Mouse (Mus musculus): ENCODE measurements at regions not wholly inside any gene's neighbourhood (a gene's known extent, or its start where the extent isn't known, plus 50 kb on each side); places are given as distances from the start of the nearest gene placed in this dataset.

DNA sequence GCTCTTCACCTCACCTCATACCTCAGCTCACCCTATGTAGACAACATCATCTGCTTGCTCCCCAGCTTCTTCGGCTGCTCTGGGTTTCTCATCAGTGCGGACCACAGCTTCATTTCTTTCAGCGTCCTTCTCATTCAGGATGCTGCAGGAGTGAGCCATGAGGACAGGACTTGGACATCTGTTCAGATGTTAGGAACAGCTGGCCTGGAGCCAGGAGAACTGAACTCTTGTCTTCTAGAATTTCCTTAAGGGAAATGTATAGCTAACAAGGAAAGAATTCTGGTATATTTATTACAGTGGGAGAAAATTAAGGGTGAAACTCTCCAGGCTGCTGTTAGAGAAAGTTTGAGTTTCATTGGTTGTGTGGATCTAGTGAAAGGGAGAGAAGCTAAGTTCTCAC, 167.1 kb downstream of the Drd1 start:
- Histone ChIP-seq H3K27ac (ENCODE audit: low read depth, low read length) (no peak overlapping the region), H3K9ac (ENCODE audit: low read length) (no peak overlapping the region), H3K27me3 (ENCODE audit: control insufficient read depth, insufficient read depth, low read length) (no peaks in the 10 kb centered on the region), H3K36me3 (ENCODE audit: control insufficient read depth, insufficient read depth, low read length) (no peaks in the 10 kb centered on the region), H3K4me3 (ENCODE audit: low read depth, low read length) (no peak overlapping the region), H3K9me3 (ENCODE audit: control insufficient read depth, low read length) (no peaks in the 10 kb centered on the region), H3K4me1 (ENCODE audit: control insufficient read depth, insufficient read depth, low read length) (no peaks in the 10 kb centered on the region), H3K4me2 (ENCODE audit: low read depth) (no peak overlapping the region)
- no peak for DNase-seq (ENCODE audit: low spot score)
- WGBS = 91% methylated on average over 3 of the region's 3 CpGs
- ATAC-seq (ENCODE audit: insufficient read depth, low FRiP score, low TSS enrichment) = no peak

DNA sequence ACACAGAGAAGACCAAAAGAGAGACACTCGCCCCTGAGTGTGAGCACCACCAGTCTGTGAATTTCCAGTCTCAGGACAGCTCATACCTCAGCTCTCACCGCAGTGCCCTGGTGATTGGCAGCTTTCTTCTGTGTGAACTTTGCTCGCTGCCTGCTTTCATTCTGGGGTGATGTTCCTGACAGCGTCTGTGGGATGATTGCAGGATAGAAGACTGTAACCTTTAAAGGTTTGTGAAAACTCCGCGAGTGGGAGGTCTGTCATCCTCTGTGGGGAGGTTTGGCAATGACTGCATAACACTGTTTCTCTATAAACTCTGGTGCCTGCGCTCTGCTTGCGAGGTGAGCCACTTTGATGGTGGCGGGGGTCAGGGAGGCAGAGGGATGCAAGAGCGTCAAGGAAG, 169.7 kb downstream of the Drd1 start:
- ATAC-seq (ENCODE audit: insufficient read depth, low FRiP score, low TSS enrichment) (no peak), DNase-seq (ENCODE audit: low spot score) (no peak)
- H3K36me3 ChIP-seq (ENCODE audit: control insufficient read depth, insufficient read depth, low read length) = no peaks in the 10 kb centered on the region
- no peaks in the 10 kb centered on the region for H3K9me3 ChIP-seq (ENCODE audit: control insufficient read depth, low read length)
- no peak overlapping the region for H3K27ac ChIP-seq (ENCODE audit: low read depth, low read length)
- H3K4me3 ChIP-seq (ENCODE audit: low read depth, low read length) = no peak overlapping the region
- no peak overlapping the region for H3K9ac ChIP-seq (ENCODE audit: low read length)
- H3K4me1 ChIP-seq (ENCODE audit: control insufficient read depth, insufficient read depth, low read length) = no peaks in the 10 kb centered on the region
- H3K4me2 ChIP-seq (ENCODE audit: low read depth) = no peak overlapping the region
- WGBS = 88% methylated on average over 10 of the region's 10 CpGs
- H3K27me3 ChIP-seq (ENCODE audit: control insufficient read depth, insufficient read depth, low read length) = no peaks in the 10 kb centered on the region

DNA sequence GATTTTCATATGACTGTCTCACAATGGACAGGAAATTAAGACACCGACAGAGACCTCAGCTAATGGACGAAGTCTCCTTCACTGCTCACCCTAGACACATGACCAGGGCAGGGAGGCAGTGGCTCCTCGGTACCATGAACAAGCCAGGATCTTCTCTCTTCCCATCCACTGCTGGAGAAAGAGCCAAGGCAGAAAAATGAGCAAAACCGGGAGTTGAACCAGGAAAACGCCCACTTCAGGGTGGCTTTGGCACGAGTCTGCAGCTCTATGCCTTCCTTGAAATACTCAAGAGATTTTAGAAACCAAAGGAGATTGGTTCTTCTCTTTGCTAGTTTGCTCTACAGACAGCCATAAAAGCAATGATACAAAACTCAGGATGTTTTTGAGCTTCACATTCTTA, 172.3 kb downstream of the Drd1 start:
- 86% methylated on average over 6 of the region's 6 CpGs for WGBS
- Histone ChIP-seq H3K27ac (ENCODE audit: low read depth, low read length) (no peak overlapping the region), H3K9ac (ENCODE audit: low read length) (no peak overlapping the region), H3K27me3 (ENCODE audit: control insufficient read depth, insufficient read depth, low read length) (no peaks in the 10 kb centered on the region), H3K36me3 (ENCODE audit: control insufficient read depth, insufficient read depth, low read length) (no peaks in the 10 kb centered on the region), H3K4me2 (ENCODE audit: low read depth) (no peak overlapping the region), H3K9me3 (ENCODE audit: control insufficient read depth, low read length) (no peaks in the 10 kb centered on the region), H3K4me1 (ENCODE audit: control insufficient read depth, insufficient read depth, low read length) (no peaks in the 10 kb centered on the region), H3K4me3 (ENCODE audit: low read depth, low read length) (no peak overlapping the region)
- no peak for ATAC-seq (ENCODE audit: insufficient read depth, low FRiP score, low TSS enrichment)
- no peak for DNase-seq (ENCODE audit: low spot score)

DNA sequence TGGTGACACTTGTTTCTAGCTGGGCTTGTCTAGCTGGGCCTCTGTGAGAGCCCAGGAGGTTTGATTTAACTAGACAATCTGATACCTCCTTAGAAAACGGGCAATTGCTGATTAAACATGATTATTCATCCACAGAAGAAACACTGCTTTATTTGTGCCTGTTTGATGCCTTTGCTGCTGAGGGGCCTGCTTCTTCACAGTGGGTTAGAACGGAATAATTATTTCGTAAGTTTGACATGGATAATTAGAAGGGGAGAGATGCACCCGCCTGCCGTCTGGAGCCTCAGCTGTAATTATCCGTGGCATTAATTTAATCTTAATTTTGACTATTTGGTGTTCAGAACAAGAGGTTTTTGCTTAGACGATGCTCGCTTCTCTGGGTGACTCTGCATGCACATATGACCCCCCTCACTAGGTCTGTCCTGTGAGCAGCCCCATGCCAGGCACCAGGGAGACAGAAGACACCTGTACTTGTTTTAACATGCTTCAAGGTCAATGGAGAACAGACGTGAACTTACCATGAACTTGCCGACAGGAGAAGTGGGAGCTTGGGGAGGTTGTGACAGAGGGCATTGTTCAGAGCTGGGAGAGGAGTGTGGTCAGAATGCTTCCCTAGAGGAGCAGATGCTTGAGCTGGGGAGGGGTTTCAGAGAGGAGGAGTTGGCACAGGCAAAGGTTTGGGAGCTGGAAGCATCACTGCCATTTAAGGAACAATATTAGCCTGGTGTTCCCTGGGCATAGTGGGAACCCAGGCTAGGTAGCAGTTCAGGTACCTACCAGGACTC, 174.8 kb downstream of the Drd1 start:
- DNase-seq (ENCODE audit: low spot score) = no peak
- Histone ChIP-seq H3K27me3 (ENCODE audit: control insufficient read depth, insufficient read depth, low read length) (no peaks in the 10 kb centered on the region), H3K4me1 (ENCODE audit: control insufficient read depth, insufficient read depth, low read length) (no peaks in the 10 kb centered on the region), H3K36me3 (ENCODE audit: control insufficient read depth, insufficient read depth, low read length) (no peaks in the 10 kb centered on the region), H3K4me3 (ENCODE audit: low read depth, low read length) (no peak overlapping the region), H3K9ac (ENCODE audit: low read length) (no peak overlapping the region), H3K27ac (ENCODE audit: low read depth, low read length) (no peak overlapping the region), H3K9me3 (ENCODE audit: control insufficient read depth, low read length) (no peaks in the 10 kb centered on the region), H3K4me2 (ENCODE audit: low read depth) (no peak overlapping the region)
- WGBS = 79% methylated on average over 10 of the region's 10 CpGs
- ATAC-seq (ENCODE audit: insufficient read depth, low FRiP score, low TSS enrichment) = no peak

DNA sequence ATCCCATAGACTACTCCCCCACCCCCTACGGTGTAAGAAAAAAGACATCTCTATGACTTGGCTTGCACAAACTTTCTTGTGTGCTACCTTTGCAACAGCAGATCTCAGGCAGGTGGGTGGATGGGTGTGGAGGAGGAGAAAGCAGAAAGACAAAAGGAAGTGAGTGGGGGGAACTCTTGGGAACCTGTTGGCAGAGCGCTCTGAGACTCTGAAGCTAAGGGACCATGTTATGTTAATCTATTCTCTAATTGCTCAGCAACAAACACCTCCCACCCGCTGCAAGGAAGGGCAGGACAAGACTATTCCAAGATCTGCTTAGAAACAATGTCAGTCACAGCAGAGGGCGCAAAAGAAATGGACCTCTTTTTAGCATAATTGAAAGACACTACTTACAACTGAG, 180.0 kb downstream of the Drd1 start:
- Histone ChIP-seq H3K4me1 (ENCODE audit: control insufficient read depth, insufficient read depth, low read length) (no peaks in the 10 kb centered on the region), H3K9ac (ENCODE audit: low read length) (no peak overlapping the region), H3K36me3 (ENCODE audit: control insufficient read depth, insufficient read depth, low read length) (no peaks in the 10 kb centered on the region), H3K27me3 (ENCODE audit: control insufficient read depth, insufficient read depth, low read length) (no peaks in the 10 kb centered on the region), H3K27ac (ENCODE audit: low read depth, low read length) (no peak overlapping the region), H3K4me2 (ENCODE audit: low read depth) (no peak overlapping the region), H3K4me3 (ENCODE audit: low read depth, low read length) (no peak overlapping the region), H3K9me3 (ENCODE audit: control insufficient read depth, low read length) (no peaks in the 10 kb centered on the region)
- DNase-seq (ENCODE audit: low spot score) (no peak), ATAC-seq (ENCODE audit: insufficient read depth, low FRiP score, low TSS enrichment) (no peak)
- WGBS = 87% methylated on average over 4 of the region's 4 CpGs

DNA sequence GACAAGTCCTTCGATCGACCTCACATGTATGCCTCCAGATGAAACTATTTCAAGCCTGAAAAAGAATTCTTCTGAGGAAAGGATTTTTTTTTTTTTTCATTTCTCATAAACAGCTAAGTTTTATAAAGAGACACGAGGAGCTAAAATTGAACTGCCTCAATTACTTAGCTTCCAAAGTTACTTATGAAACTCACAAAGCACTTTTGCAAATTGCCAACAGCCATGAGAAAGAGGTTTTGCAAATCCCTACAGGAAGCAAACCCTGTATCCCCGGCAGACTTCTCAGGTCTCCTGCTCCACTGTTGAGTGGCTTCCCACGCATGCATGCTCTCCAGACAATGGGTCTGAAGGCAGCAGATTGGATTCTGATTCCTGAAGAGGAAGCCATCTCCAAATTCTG, 190.2 kb downstream of the Drd1 start:
- Histone ChIP-seq H3K36me3 (ENCODE audit: control insufficient read depth, insufficient read depth, low read length) (no peaks in the 10 kb centered on the region), H3K4me3 (ENCODE audit: low read depth, low read length) (no peak overlapping the region)
- WGBS = 89% methylated on average over 5 of the region's 5 CpGs

DNA sequence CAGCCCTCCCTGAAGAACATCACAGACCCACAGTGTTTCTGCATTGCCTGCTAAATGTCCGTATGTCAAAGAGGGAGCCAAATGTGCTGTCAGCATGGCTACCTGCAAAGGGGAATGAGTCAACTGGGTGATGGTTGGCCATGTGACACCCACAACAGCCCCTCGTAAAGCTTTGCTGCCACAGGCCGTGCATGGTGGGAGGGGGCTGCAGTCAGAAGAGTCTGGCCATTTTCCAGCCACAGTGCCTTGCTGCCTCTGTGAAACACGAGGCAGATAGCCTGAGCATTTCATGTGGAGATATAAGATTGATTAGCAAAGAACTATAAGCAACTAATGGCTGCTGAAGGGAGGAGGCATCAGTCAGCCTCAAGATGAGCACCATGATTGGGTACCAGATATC, 193.2 kb downstream of the Drd1 start:
- DNase-seq (ENCODE audit: low spot score) (no peak), ATAC-seq (ENCODE audit: insufficient read depth, low FRiP score, low TSS enrichment) (no peak)
- Histone ChIP-seq H3K27ac (ENCODE audit: low read depth, low read length) (no peak overlapping the region), H3K4me1 (ENCODE audit: control insufficient read depth, insufficient read depth, low read length) (no peaks in the 10 kb centered on the region), H3K9ac (ENCODE audit: low read length) (no peak overlapping the region), H3K4me2 (ENCODE audit: low read depth) (no peak overlapping the region), H3K9me3 (ENCODE audit: control insufficient read depth, low read length) (no peaks in the 10 kb centered on the region), H3K27me3 (ENCODE audit: control insufficient read depth, insufficient read depth, low read length) (no peaks in the 10 kb centered on the region), H3K4me3 (ENCODE audit: low read depth, low read length) (no peak overlapping the region), H3K36me3 (ENCODE audit: control insufficient read depth, insufficient read depth, low read length) (no peaks in the 10 kb centered on the region)
- WGBS = 53% methylated on average over 4 of the region's 4 CpGs

More for the DNA sequence above, 190.2 kb downstream of the Drd1 start:
- no peak overlapping the region for H3K4me2 ChIP-seq (ENCODE audit: low read depth)
- H3K4me1 ChIP-seq (ENCODE audit: control insufficient read depth, insufficient read depth, low read length) = no peaks in the 10 kb centered on the region
- no peak overlapping the region for H3K27ac ChIP-seq (ENCODE audit: low read depth, low read length)
- ATAC-seq (ENCODE audit: insufficient read depth, low FRiP score, low TSS enrichment) (no peak), DNase-seq (ENCODE audit: low spot score) (no peak)
- no peaks in the 10 kb centered on the region for H3K9me3 ChIP-seq (ENCODE audit: control insufficient read depth, low read length)
- H3K27me3 ChIP-seq (ENCODE audit: control insufficient read depth, insufficient read depth, low read length) = no peaks in the 10 kb centered on the region
- no peak overlapping the region for H3K9ac ChIP-seq (ENCODE audit: low read length)

DNA sequence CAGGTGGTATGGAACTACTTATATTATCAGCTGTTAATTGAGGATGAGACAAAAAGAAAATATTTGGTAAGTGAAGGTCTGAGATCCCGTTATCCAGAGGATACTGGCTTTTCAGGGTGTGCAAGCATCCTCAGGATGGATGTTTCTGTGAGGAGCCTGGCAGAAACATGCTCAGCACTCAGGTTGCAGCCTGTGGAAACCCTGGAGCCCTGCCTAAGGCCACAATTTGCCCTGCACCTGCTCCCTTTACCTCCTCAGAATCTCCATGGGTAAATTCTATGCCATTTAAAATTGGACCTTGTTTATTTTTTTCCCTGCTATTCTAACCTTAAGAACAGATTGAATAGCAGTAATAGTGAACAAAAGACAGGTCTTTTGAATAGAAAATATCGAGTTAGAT, 201.3 kb downstream of the Drd1 start:
- Histone ChIP-seq H3K9ac (ENCODE audit: low read length) (no peak overlapping the region), H3K27ac (ENCODE audit: low read depth, low read length) (no peak overlapping the region), H3K36me3 (ENCODE audit: control insufficient read depth, insufficient read depth, low read length) (no peaks in the 10 kb centered on the region), H3K9me3 (ENCODE audit: control insufficient read depth, low read length) (no peaks in the 10 kb centered on the region), H3K4me2 (ENCODE audit: low read depth) (no peak overlapping the region), H3K4me1 (ENCODE audit: control insufficient read depth, insufficient read depth, low read length) (no peaks in the 10 kb centered on the region), H3K4me3 (ENCODE audit: low read depth, low read length) (no peak overlapping the region), H3K27me3 (ENCODE audit: control insufficient read depth, insufficient read depth, low read length) (no peaks in the 10 kb centered on the region)
- 68% methylated on average over 2 of the region's 2 CpGs for WGBS
- DNase-seq (ENCODE audit: low spot score) (no peak), ATAC-seq (ENCODE audit: insufficient read depth, low FRiP score, low TSS enrichment) (no peak)

DNA sequence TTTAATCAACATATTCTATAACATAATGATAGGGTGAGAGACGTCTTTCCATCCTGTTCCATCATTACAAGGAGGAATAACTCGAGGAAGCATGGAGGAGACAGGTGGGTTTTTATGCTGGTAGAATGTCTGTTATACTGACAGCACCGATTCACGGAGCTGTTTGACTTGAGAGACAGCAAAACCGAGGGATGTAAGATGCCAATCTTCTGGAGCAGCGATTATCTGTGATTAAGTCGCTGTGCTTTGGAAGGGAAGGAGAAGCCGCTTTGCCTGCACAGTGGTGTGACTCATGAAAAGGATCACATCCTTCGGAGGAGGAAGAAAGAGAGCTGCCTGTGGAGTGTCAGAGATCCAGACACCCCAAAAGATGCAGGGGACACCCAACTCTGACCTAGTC, 205.4 kb downstream of the Drd1 start:
- H3K4me2 ChIP-seq (ENCODE audit: low read depth) = no peak overlapping the region
- H3K4me1 ChIP-seq (ENCODE audit: control insufficient read depth, insufficient read depth, low read length) = no peaks in the 10 kb centered on the region
- no peak overlapping the region for H3K27ac ChIP-seq (ENCODE audit: low read depth, low read length)
- H3K9me3 ChIP-seq (ENCODE audit: control insufficient read depth, low read length) = no peaks in the 10 kb centered on the region
- H3K36me3 ChIP-seq (ENCODE audit: control insufficient read depth, insufficient read depth, low read length) = no peaks in the 10 kb centered on the region
- DNase-seq (ENCODE audit: low spot score) = no peak
- H3K27me3 ChIP-seq (ENCODE audit: control insufficient read depth, insufficient read depth, low read length) = no peaks in the 10 kb centered on the region
- H3K9ac ChIP-seq (ENCODE audit: low read length) = no peak overlapping the region
- H3K4me3 ChIP-seq (ENCODE audit: low read depth, low read length) = no peak overlapping the region
- no peak for ATAC-seq (ENCODE audit: insufficient read depth, low FRiP score, low TSS enrichment)
- 87% methylated on average over 9 of the region's 9 CpGs for WGBS
